Mouse (Mus musculus) liver (tissue): ENCODE data around the gene Wdr46.
"Not testable (repeated sequence)": the region's sequence is repeated elsewhere in the genome, so short reads cannot be mapped to it uniquely, and the experiment has no call there.

ENCODE experiments used
- DNase-seq: peaks from one replicate; pipeline ENCODE4 v3.0.0-alpha.2; 2020; ENCODE audit warnings: mixed read lengths

The Wdr46 gene

GRCm38 (mm10) chr17:33980181-33981035, 39.9 kb downstream of the Wdr46 start:
- DNase-seq, result no peak

- peak; percentile 92 for DNase-seq
Measured at GRCm38 (mm10) chr17:33981192-33981909, 40.9 kb downstream of the Wdr46 start.

- peak; percentile 75 for DNase-seq
Measured at GRCm38 (mm10) chr17:33982136-33982535, 41.7 kb downstream of the Wdr46 start.

GRCm38 (mm10) chr17:33991788-33992664, 51.6 kb downstream of the Wdr46 start:
- peak; percentile 65 for DNase-seq

GRCm38 (mm10) chr17:33994959-33995358, 54.5 kb downstream of the Wdr46 start:
- DNase-seq, result no peak

GRCm38 (mm10) chr17:33995651-33996050, 55.2 kb downstream of the Wdr46 start:
- DNase-seq, result no peak

- DNase-seq, result not testable (repeated sequence)
Measured at GRCm38 (mm10) chr17:33997025-33997424, 56.6 kb downstream of the Wdr46 start.

- DNase-seq, result not testable (repeated sequence)
Measured at GRCm38 (mm10) chr17:33998697-33999096, 58.2 kb downstream of the Wdr46 start.
